Mouse (Mus musculus) liver, embryonic 14.5 days (tissue): ENCODE results near the gene Fam189a2.

Source experiments
- CTCF ChIP-seq: IDR thresholded peaks from 2 replicates; pipeline ENCODE4 v1.5.1; 2016; ENCODE audit warnings: antibody characterized with exemption, low read depth, control low read depth
- EP300 ChIP-seq: IDR thresholded peaks from 2 replicates; pipeline ENCODE4 v1.6.1; 2016; ENCODE audit warnings: antibody characterized with exemption, low read depth

DNA sequence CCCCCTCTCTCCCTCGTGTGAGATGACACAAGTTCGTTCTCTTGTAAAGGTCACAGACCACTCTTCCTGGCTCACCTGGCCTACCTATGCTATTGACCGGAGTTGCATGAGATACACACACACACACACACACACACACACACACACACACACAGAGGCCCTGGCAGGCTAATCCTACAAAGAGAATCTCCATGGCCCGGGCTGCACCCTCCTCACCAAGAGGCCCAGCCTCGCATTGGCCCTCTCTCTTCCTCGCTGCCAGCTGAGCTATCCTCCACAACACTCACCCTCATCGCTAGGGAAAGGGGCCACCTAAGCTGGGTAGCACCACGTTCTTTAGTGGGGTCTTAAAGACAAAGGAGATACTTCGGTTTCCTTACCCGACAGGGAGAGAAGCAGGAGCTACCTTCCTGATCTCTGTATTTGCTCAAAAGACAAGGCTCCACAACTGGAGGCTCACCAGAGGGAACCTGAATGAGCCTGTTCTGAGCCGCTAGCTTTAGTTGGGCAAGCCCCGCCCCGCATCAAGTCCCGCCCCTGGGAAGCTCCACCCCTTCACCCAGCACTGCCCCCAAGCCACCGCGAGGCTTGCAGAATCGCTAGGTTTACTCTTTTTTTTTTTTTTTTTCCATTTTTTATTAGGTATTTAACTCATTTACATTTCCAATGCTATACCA is 74.4 kb downstream of the Fam189a2 start:
- TF ChIP-seq CTCF (no peak), EP300 (no peak)
